Mouse (Mus musculus) heart, embryonic 14.5 days (tissue): ENCODE measurements around the gene Cers6. TPM values are rescaled to one million over a fixed set of nuclear protein-coding genes. Genes with fewer than 3 reads are reported as not detected.

ENCODE experiments used
- ATAC-seq: fragments of 200-750 bp; cut with Nextera tagmentation; 2 replicates; pipeline ENCODE4 v1.8.0; 2017; ENCODE audit warnings: low read depth, moderate TSS enrichment; ENCODE audit not compliant: insufficient number of reproducible peaks, insufficient read depth, low FRiP score
- H3K27ac ChIP-seq, 2 experiments: fragments of 200-500 bp in 1 of 2; fragments of 300-500 bp in 1 of 2; sonication (generic) in 1 of 2; replicated peaks in 1 of 2; 2 replicates each; pipeline ENCODE4 v1.5.1; 2012 to 2014; ENCODE audit warnings: low read depth in 2 of 2, low read length in 2 of 2, control low read depth in 1 of 2, mild to moderate bottlenecking in 1 of 2, mixed read lengths in 1 of 2; ENCODE audit not compliant: control insufficient read depth in 1 of 2, insufficient read depth in 1 of 2
- H3K27me3 ChIP-seq: fragments of 300-500 bp; sonication (generic); 2 replicates; pipeline ENCODE4 v1.6.1; 2014; ENCODE audit warnings: mild to moderate bottlenecking, low read length, control low read depth; ENCODE audit not compliant: control insufficient read depth, insufficient read depth
- H3K36me3 ChIP-seq: fragments of 300-500 bp; sonication (generic); 2 replicates; pipeline ENCODE4 v1.6.1; 2014; ENCODE audit warnings: mild to moderate bottlenecking, control low read depth, low read length, mixed read lengths; ENCODE audit not compliant: control insufficient read depth, insufficient read depth
- H3K4me1 ChIP-seq, 2 experiments: fragments of 200-500 bp in 1 of 2; fragments of 300-500 bp in 1 of 2; sonication (generic) in 1 of 2; 2 replicates each; pipeline ENCODE4 v1.6.1; 2012 to 2014; ENCODE audit warnings: low read length in 2 of 2, control low read depth in 1 of 2, mixed read lengths in 1 of 2; ENCODE audit not compliant: control insufficient read depth in 2 of 2, insufficient read depth in 2 of 2
- H3K4me2 ChIP-seq: fragments of 300-500 bp; sonication (generic); 2 replicates; pipeline ENCODE4 v1.6.1; 2014; ENCODE audit warnings: mild to moderate bottlenecking, low read length
- H3K4me3 ChIP-seq, 2 experiments: fragments of 200-500 bp in 1 of 2; fragments of 300-500 bp in 1 of 2; sonication (generic) in 1 of 2; 2 replicates each; pipeline ENCODE4 v1.5.1; 2012 to 2014; ENCODE audit warnings: low read length in 2 of 2, mild to moderate bottlenecking in 2 of 2, control low read depth in 1 of 2, low read depth in 1 of 2, moderate library complexity in 1 of 2; ENCODE audit not compliant: control insufficient read depth in 1 of 2, insufficient read depth in 1 of 2
- H3K9ac ChIP-seq: fragments of 300-500 bp; sonication (generic); 2 replicates; pipeline ENCODE4 v1.6.1; 2014; ENCODE audit warnings: mild to moderate bottlenecking, low read length
- H3K9me3 ChIP-seq: fragments of 300-500 bp; sonication (generic); 2 replicates; pipeline ENCODE4 v1.6.1; 2016; ENCODE audit warnings: low read length, control low read depth; ENCODE audit not compliant: control insufficient read depth
- WGBS: fragments of 180-500 bp; shearing (Covaris S2); extraction: QIAGEN DNeasy Blood & Tissue Kit; methylation state at CpG from one replicate; pipeline ENCODE4 v1.1.7; 2014; 5-methylcytosine and 5-hydroxymethylcytosine counted together
- polyA plus RNA-seq: library from polyadenylated mRNA; unstranded; fragments of >200 nt; fragmentation: Nextera tagmentation; extraction: Ambion mirVana; gene quantifications from 2 replicates; pipeline ENCODE4 v1.2.1, GENCODE M21; 2014

Gene Cers6
- polyA plus RNA-seq, 1 experiment from 2014 or later = 34.4 TPM

GRCm38 (mm10) chr2:68870999-68871780, 9.9 kb downstream of the Cers6 start:
- Histone ChIP-seq H3K9me3 (no peaks in the 10 kb centered on the region), H3K4me1 (peaks cover 19 to 43% of the 10 kb centered on the region in 2 experiments), H3K4me2 (no peak overlapping the region), H3K4me3 (no peak overlapping the region), H3K27ac (no peak overlapping the region), H3K9ac (no peak overlapping the region), H3K27me3 (no peaks in the 10 kb centered on the region), H3K36me3 (no peaks in the 10 kb centered on the region)
- 89% methylated on average over 17 of the region's 17 CpGs for WGBS
- ATAC-seq = no peak

- no peak overlapping the region for H3K27ac ChIP-seq
- H3K4me3 ChIP-seq = no peak overlapping the region
- no peaks in the 10 kb centered on the region for H3K9me3 ChIP-seq
- H3K4me1 ChIP-seq = peaks cover 19 to 43% of the 10 kb centered on the region in 2 experiments
- ATAC-seq = no peak
- 89% methylated on average over 6 of the region's 6 CpGs for WGBS
- no peak overlapping the region for H3K9ac ChIP-seq
- no peaks in the 10 kb centered on the region; the same call in 1 of the 2 replicates for H3K27me3 ChIP-seq
- no peaks in the 10 kb centered on the region for H3K36me3 ChIP-seq
- H3K4me2 ChIP-seq = no peak overlapping the region
Measured at GRCm38 (mm10) chr2:68873086-68873485, 11.8 kb downstream of the Cers6 start.

GRCm38 (mm10) chr2:68873653-68874441, 12.6 kb downstream of the Cers6 start:
- 37% methylated on average over 15 of the region's 15 CpGs for WGBS
- Histone ChIP-seq H3K4me3 (no peak overlapping the region), H3K27ac (0 out of 4 replicates have a peak overlapping the region, but pooled peaks of 1 of the 2 experiments have one; percentile 10), H3K36me3 (no peaks in the 10 kb centered on the region), H3K9ac (no peak overlapping the region), H3K4me1 (peaks cover 19 to 43% of the 10 kb centered on the region in 2 experiments), H3K9me3 (peaks cover 5% of the 10 kb centered on the region), H3K4me2 (peak overlapping the region; percentile 38), H3K27me3 (no peaks in the 10 kb centered on the region; the same call in 1 of the 2 replicates)
- peak; percentile 71 for ATAC-seq

- no peak overlapping the region for H3K4me3 ChIP-seq
- 76% methylated on average over 6 of the region's 6 CpGs for WGBS
- no peak for ATAC-seq
- H3K9me3 ChIP-seq = peaks cover 7% of the 10 kb centered on the region
- H3K27me3 ChIP-seq = no peaks in the 10 kb centered on the region; the same call in 1 of the 2 replicates
- peaks cover 17 to 41% of the 10 kb centered on the region in 2 experiments for H3K4me1 ChIP-seq
- no peak overlapping the region for H3K9ac ChIP-seq
- no peaks in the 10 kb centered on the region for H3K36me3 ChIP-seq
- H3K27ac ChIP-seq = 0 out of 4 replicates have a peak overlapping the region, but pooled peaks of 1 of the 2 experiments have one; percentile 4
- peak overlapping the region; percentile 38 for H3K4me2 ChIP-seq
Measured at GRCm38 (mm10) chr2:68874575-68874974, 13.3 kb downstream of the Cers6 start.

GRCm38 (mm10) chr2:68879071-68879651, 17.9 kb downstream of the Cers6 start:
- H3K9me3 ChIP-seq = peaks cover 7% of the 10 kb centered on the region
- H3K27ac ChIP-seq = no peak overlapping the region
- H3K27me3 ChIP-seq = no peaks in the 10 kb centered on the region; the same call in 1 of the 2 replicates
- no peak overlapping the region for H3K4me3 ChIP-seq
- no peak overlapping the region for H3K4me2 ChIP-seq
- peaks cover 5 to 14% of the 10 kb centered on the region in 2 experiments for H3K4me1 ChIP-seq
- no peak for ATAC-seq
- H3K9ac ChIP-seq = no peak overlapping the region
- WGBS = 81% methylated on average over 4 of the region's 4 CpGs
- H3K36me3 ChIP-seq = no peaks in the 10 kb centered on the region

- Histone ChIP-seq H3K9ac (no peak overlapping the region), H3K4me1 (peaks cover 7 to 27% of the 10 kb centered on the region in 2 experiments), H3K36me3 (no peaks in the 10 kb centered on the region), H3K27me3 (no peaks in the 10 kb centered on the region), H3K27ac (no peak overlapping the region), H3K4me3 (no peak overlapping the region), H3K4me2 (no peak overlapping the region), H3K9me3 (no peaks in the 10 kb centered on the region)
- ATAC-seq = no peak
- WGBS = 78% methylated on average over 7 of the region's 7 CpGs
Measured at GRCm38 (mm10) chr2:68884573-68884972, 23.3 kb downstream of the Cers6 start.

GRCm38 (mm10) chr2:68885206-68885605, 24.0 kb downstream of the Cers6 start:
- WGBS = 81% methylated on average over 2 of the region's 2 CpGs
- Histone ChIP-seq H3K27ac (no peak overlapping the region), H3K4me1 (peaks cover 7 to 30% of the 10 kb centered on the region in 2 experiments), H3K9ac (no peak overlapping the region), H3K4me3 (no peak overlapping the region), H3K4me2 (no peak overlapping the region), H3K9me3 (no peaks in the 10 kb centered on the region), H3K36me3 (no peaks in the 10 kb centered on the region), H3K27me3 (no peaks in the 10 kb centered on the region)
- no peak for ATAC-seq
